Mouse (Mus musculus): ENCODE measurements around the gene Ptk6.

The Ptk6 gene

DNA sequence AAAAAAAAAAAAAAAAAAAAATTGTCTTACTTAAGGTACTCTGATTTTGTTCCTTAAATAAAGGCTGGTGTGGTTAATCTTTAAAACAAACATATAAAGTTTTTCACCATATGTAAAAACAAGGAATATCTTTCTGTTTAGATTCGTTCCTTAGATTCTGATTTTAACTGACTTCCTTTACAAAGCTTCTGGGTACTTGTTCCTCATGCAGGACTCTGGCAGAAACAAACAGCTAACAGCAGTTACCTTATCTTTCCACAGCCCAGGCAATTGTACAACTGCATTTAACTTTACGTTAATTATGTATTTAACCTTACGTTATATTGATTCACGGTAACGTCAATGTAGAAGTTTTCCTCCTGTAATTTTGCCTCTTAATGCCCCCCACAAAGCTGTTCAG, 36.1 kb downstream of the Ptk6 start:
- Histone ChIP-seq H3K27me3 (ENCODE audit: insufficient read depth, low read length) (peaks cover 16% of the 10 kb centered on the region), H3K36me3 (ENCODE audit: insufficient read depth, low read length) (no peaks in the 10 kb centered on the region), H3K4me1 (replicated peaks; ENCODE audit: low read depth, low read length) (no peaks in the 10 kb centered on the region), H3K4me3 (replicated peaks; ENCODE audit: low read length) (no peak overlapping the region), H3K9me3 (ENCODE audit: low read length) (peaks cover 24% of the 10 kb centered on the region)
- no peak for TF ChIP-seq CTCF (conservative IDR thresholded peaks at IDR 0.05; ENCODE audit: low read length)
- TF ChIP-seq POU5F1 (IDR thresholded peaks at IDR 0.05; ENCODE audit: borderline replicate concordance, low read length) = no peak
- TF ChIP-seq NANOG (IDR thresholded peaks at IDR 0.05; ENCODE audit: borderline replicate concordance, low read length) = no peak

DNA sequence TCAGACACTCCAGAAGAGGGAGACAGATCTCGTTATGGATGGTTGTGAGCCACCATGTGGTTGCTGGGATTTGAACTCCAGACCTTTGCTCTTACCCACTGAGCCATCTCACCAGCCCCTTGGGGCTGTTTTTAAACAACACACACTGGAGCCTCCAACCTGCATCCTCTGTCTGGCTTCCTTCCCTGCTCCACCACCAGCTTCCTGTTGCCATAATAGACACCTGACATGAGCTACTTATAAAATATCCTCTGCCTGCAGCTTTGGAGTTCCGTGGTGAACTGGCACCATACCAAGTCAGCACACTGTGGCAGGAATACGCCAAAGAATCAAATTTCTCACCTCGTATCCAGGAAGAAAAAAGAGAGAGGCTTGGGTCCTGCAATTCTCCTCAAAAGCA, 41.8 kb downstream of the Ptk6 start:
- Histone ChIP-seq H3K4me1 (replicated peaks; ENCODE audit: low read depth, low read length) (peaks cover 24% of the 10 kb centered on the region), H3K4me3 (replicated peaks; ENCODE audit: low read length) (no peak overlapping the region), H3K36me3 (ENCODE audit: insufficient read depth, low read length) (no peaks in the 10 kb centered on the region), H3K9me3 (ENCODE audit: low read length) (no peaks in the 10 kb centered on the region), H3K27me3 (ENCODE audit: insufficient read depth, low read length) (peaks cover 47% of the 10 kb centered on the region)
- no peak for TF ChIP-seq POU5F1 (IDR thresholded peaks at IDR 0.05; ENCODE audit: borderline replicate concordance, low read length)
- TF ChIP-seq CTCF (conservative IDR thresholded peaks at IDR 0.05; ENCODE audit: low read length) = no peak
- TF ChIP-seq NANOG (IDR thresholded peaks at IDR 0.05; ENCODE audit: borderline replicate concordance, low read length) = no peak

DNA sequence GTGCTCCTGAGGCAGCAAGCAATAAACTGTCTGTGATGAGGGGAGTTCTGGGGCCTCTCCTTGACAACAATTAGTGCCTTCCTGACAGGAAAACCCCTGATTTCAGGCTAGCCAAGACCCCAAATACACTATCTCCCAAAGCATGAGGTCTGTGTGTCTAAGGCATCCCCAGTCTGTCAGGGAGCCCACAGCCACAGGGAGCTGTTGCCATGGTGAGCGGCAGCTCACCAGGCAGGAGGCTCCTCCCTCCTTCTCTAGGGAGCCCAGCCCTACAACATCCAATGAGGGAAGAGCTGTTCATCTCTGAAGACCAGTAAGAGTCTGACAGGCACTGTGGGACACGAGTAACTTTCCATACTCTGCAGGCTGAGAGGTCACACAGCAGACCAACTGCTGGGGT, 42.8 kb downstream of the Ptk6 start:
- TF ChIP-seq NANOG (IDR thresholded peaks at IDR 0.05; ENCODE audit: borderline replicate concordance, low read length) = no peak
- no peak for TF ChIP-seq POU5F1 (IDR thresholded peaks at IDR 0.05; ENCODE audit: borderline replicate concordance, low read length)
- TF ChIP-seq CTCF (conservative IDR thresholded peaks at IDR 0.05; ENCODE audit: low read length) = no peak
- H3K4me3 ChIP-seq (replicated peaks; ENCODE audit: low read length) = no peak overlapping the region
- no peaks in the 10 kb centered on the region for H3K36me3 ChIP-seq (ENCODE audit: insufficient read depth, low read length)
- peaks cover 25% of the 10 kb centered on the region for H3K4me1 ChIP-seq (replicated peaks; ENCODE audit: low read depth, low read length)
- no peaks in the 10 kb centered on the region for H3K9me3 ChIP-seq (ENCODE audit: low read length)
- peaks cover 51% of the 10 kb centered on the region for H3K27me3 ChIP-seq (ENCODE audit: insufficient read depth, low read length)

DNA sequence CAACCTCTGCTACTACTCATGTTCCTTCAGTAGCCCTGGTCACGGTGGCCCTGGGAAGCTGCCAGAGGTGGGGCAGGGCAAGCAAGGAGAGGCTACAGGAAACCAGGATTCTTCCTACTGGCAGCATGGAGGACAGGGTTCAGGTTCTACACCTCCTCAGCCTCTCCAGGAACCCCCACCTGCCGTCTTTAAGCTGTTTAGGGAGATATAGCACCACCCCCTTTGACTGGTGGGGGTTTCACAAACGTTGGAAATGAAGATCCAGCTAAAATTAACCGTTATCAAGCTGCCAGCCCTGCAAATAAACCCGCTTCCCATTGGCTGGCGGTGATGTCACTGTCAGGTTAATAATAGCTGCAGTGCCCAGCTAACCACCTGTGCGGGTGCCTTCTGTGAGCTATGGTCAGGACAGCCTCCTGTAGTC, 43.5 kb downstream of the Ptk6 start:
- TF ChIP-seq CTCF (conservative IDR thresholded peaks at IDR 0.05; ENCODE audit: low read length) = no peak
- no peak for TF ChIP-seq NANOG (IDR thresholded peaks at IDR 0.05; ENCODE audit: borderline replicate concordance, low read length)
- TF ChIP-seq POU5F1 (IDR thresholded peaks at IDR 0.05; ENCODE audit: borderline replicate concordance, low read length) = no peak
- peaks cover 58% of the 10 kb centered on the region for H3K27me3 ChIP-seq (ENCODE audit: insufficient read depth, low read length)
- no peak overlapping the region for H3K4me3 ChIP-seq (replicated peaks; ENCODE audit: low read length)
- H3K4me1 ChIP-seq (replicated peaks; ENCODE audit: low read depth, low read length) = peaks cover 25% of the 10 kb centered on the region
- no peaks in the 10 kb centered on the region for H3K36me3 ChIP-seq (ENCODE audit: insufficient read depth, low read length)
- H3K9me3 ChIP-seq (ENCODE audit: low read length) = no peaks in the 10 kb centered on the region

DNA sequence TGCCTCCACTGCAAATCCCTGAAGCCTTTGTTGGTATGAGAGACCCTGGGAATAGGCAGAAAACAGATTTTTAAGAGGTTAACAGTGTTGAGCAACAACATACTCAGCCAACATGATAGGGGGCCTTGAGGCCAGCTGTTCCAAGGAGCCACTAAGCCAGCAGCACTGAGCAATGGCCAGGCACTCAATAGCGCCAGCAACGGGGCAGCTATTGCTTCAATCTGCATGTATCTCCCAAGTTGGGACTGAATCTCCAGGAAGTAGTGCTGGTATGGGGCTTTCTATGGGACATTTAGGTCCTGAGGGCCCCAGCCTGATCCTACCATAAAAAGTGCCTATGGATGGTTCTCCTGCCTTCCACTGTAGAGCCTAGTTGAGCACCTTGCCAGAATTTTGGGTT, 44.1 kb downstream of the Ptk6 start:
- H3K36me3 ChIP-seq (ENCODE audit: insufficient read depth, low read length) = no peaks in the 10 kb centered on the region
- peaks cover 25% of the 10 kb centered on the region for H3K4me1 ChIP-seq (replicated peaks; ENCODE audit: low read depth, low read length)
- H3K27me3 ChIP-seq (ENCODE audit: insufficient read depth, low read length) = peaks cover 58% of the 10 kb centered on the region
- H3K4me3 ChIP-seq (replicated peaks; ENCODE audit: low read length) = no peak overlapping the region
- no peak for TF ChIP-seq NANOG (IDR thresholded peaks at IDR 0.05; ENCODE audit: borderline replicate concordance, low read length)
- no peaks in the 10 kb centered on the region for H3K9me3 ChIP-seq (ENCODE audit: low read length)

DNA sequence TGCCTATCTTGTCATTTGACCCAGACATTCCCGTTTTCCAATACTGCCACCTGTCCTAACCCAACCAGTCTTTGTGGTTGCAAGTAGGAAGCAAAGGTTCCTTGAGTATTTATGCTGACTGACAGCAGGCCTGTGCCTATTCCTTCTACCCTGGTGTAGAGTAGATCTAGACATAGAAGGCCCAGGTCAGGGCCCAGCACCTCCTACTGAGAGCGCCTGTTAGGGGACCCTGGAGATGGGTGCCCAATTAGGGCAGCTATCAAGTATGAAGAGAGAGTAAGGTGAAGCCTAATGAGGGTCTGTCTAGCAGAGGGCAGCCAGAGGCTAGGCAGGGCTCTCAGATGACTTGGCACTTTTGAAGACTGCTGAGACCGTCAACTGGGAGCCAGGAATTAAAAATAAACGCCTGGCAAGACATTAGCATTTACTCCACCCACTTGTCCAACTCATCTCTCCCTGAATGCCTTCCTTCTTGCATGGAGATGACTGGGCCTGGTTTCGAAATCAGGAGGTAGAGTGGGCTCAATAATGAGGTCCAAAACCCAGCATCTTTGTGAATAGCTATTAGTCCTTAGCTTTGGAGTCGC, 44.8 kb downstream of the Ptk6 start:
- peaks cover 58% of the 10 kb centered on the region for H3K27me3 ChIP-seq (ENCODE audit: insufficient read depth, low read length)
- H3K4me1 ChIP-seq (replicated peaks; ENCODE audit: low read depth, low read length) = peaks cover 25% of the 10 kb centered on the region
- H3K9me3 ChIP-seq (ENCODE audit: low read length) = no peaks in the 10 kb centered on the region
- no peak for TF ChIP-seq NANOG (IDR thresholded peaks at IDR 0.05; ENCODE audit: borderline replicate concordance, low read length)
- no peak for TF ChIP-seq POU5F1 (IDR thresholded peaks at IDR 0.05; ENCODE audit: borderline replicate concordance, low read length)
- no peak for TF ChIP-seq CTCF (conservative IDR thresholded peaks at IDR 0.05; ENCODE audit: low read length)
- no peak overlapping the region for H3K4me3 ChIP-seq (replicated peaks; ENCODE audit: low read length)
- no peaks in the 10 kb centered on the region for H3K36me3 ChIP-seq (ENCODE audit: insufficient read depth, low read length)

DNA sequence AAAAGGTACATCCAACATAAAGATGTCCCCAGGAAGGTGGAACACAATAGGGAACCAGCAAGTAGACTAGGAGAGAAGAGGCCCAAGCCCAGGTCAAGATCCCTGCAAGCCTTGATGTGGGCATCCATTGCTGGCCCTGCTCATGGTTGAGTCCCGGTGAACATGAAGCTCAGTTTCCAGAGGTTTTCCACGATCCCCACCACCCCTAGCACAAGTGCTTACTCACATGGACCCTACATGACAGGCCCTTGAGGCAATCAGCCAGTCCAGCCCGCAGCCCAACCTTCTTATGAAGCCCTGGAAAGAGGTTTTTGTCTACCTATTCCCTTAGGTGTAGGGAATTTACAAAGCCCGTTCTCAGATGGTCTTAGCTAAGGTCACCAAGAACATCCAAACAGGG, 45.4 kb downstream of the Ptk6 start:
- Histone ChIP-seq H3K9me3 (ENCODE audit: low read length) (no peaks in the 10 kb centered on the region), H3K4me3 (replicated peaks; ENCODE audit: low read length) (peak overlapping the region; percentile 79), H3K27me3 (ENCODE audit: insufficient read depth, low read length) (peaks cover 60% of the 10 kb centered on the region), H3K36me3 (ENCODE audit: insufficient read depth, low read length) (no peaks in the 10 kb centered on the region), H3K4me1 (replicated peaks; ENCODE audit: low read depth, low read length) (peaks cover 25% of the 10 kb centered on the region)
- TF ChIP-seq POU5F1 (IDR thresholded peaks at IDR 0.05; ENCODE audit: borderline replicate concordance, low read length) (no peak), NANOG (IDR thresholded peaks at IDR 0.05; ENCODE audit: borderline replicate concordance, low read length) (no peak)

GRCm38 (mm10) chr2:181156248-181157121, 46.1 kb downstream of the Ptk6 start, which contains the start of gene Eef1a2:
Gene Eef1a2, minus strand, starts transcription at chr2:181157014.
- Histone ChIP-seq H3K36me3 (ENCODE audit: insufficient read depth, low read length) (no peaks in the 10 kb centered on the region), H3K4me1 (replicated peaks; ENCODE audit: low read depth, low read length) (peaks cover 25% of the 10 kb centered on the region), H3K27me3 (ENCODE audit: insufficient read depth, low read length) (peaks cover 66% of the 10 kb centered on the region), H3K4me3 (replicated peaks; ENCODE audit: low read length) (peak within 1 kb of the TSS; percentile 79), H3K9me3 (ENCODE audit: low read length) (no peaks in the 10 kb centered on the region)
- TF ChIP-seq NANOG (IDR thresholded peaks at IDR 0.05; ENCODE audit: borderline replicate concordance, low read length) (no peak), POU5F1 (IDR thresholded peaks at IDR 0.05; ENCODE audit: borderline replicate concordance, low read length) (no peak), CTCF (conservative IDR thresholded peaks at IDR 0.05; ENCODE audit: low read length) (no peak)

Measured in E14TG2a.4 (cell line).